Mouse (Mus musculus): Measurements from ENCODE around the gene Dcun1d4.

DNA sequence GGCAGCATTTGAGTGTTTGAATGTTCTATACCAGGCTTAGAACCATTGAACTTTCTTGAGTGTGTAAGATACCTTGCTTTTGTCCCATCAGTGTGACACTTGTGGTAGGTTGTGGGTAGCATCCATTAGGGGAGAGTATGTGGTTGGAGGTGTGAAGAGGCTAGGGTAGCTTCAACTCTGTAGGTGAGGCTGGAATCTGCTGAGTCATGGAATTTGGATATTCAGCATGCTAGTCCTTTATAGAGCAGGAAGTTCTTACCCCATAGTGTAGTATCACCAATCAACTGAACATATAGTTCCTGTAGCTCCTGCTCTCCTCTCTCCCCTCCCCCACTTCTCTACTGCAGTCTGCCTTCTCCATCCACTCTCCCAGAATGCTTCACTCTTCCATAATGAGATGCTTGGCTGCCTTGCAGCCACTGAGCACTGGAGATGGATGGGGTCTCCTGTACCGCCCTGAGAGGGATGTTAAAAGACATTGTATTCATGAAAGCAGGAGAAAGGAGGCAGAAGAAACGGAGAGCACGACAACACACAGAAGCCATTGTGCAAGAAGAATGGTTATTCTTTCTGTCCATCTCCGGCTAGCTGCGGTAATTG lies 3.3 kb downstream of the Dcun1d4 start:
- TF ChIP-seq CTCF (IDR thresholded peaks at IDR 0.05; ENCODE audit: low read depth) = no peak
- TF ChIP-seq EP300 (IDR thresholded peaks at IDR 0.05; ENCODE audit: low read depth) = no peak

Measured in heart, postnatal 0 days (tissue).